Mouse (Mus musculus) subcutaneous adipose tissue, adult 2 months (tissue): ENCODE data around the gene Phc3. TPM values are rescaled to one million over a fixed set of nuclear protein-coding genes. Genes with fewer than 3 reads are reported as not detected.

ENCODE experiments used
- polyA plus RNA-seq: library from polyadenylated mRNA; depleted of rRNA; stranded (reverse); fragments of >200 nt; gene quantifications from 2 replicates; pipeline ENCODE4 v1.2.3, GENCODE M21; 2012; ENCODE audit warnings: low replicate concordance; rRNA removed

The Phc3 gene
- 17.6 and 34.5 TPM in 2 replicates for polyA plus RNA-seq

GRCm38 (mm10) chr3:30969104-30969581, at the start of gene Phc3:
Gene Phc3 (minus strand): TSS chr3:30969415.

GRCm38 (mm10) chr3:30995283-30995898, 26.2 kb upstream of the Phc3 start, which contains the start of gene Prkci:
Gene Prkci (plus strand): TSS chr3:30995747.

GRCm38 (mm10) chr3:30855604-30856458, 113.4 kb downstream of the Phc3 start, which contains the start of gene Gpr160:
Gene Gpr160 (plus strand): TSS chr3:30855950.

Other genes starting within 250 kb of the Phc3 start
- not detected in 2 replicates for gene Samd7, start 223.1 kb downstream of the Phc3 start, polyA plus RNA-seq
- gene Sec62, start 176.5 kb downstream of the Phc3 start, polyA plus RNA-seq: 20.2 and 20.5 TPM in 2 replicates
- gene Gpr160, start 113.5 kb downstream of the Phc3 start, polyA plus RNA-seq: 12.2 and 36.8 TPM in 2 replicates
- 28.2 and 34.3 TPM in 2 replicates for gene Prkci, start 26.3 kb upstream of the Phc3 start, polyA plus RNA-seq
- gene Skil, start 125.6 kb upstream of the Phc3 start, polyA plus RNA-seq: 5.0 and 12.0 TPM in 2 replicates
- 0.54 and 1.1 TPM in 2 replicates for gene Cldn11, start 180.5 kb upstream of the Phc3 start, polyA plus RNA-seq